Mouse (Mus musculus): Measurements from ENCODE around the gene Cyp3a59. TPM values are rescaled to one million over a fixed set of nuclear protein-coding genes. Genes with fewer than 3 reads are reported as not detected.

Cyp3a59 gene
- total RNA-seq, 1 experiment = not detected

Other genes with a start within 250 kb of the Cyp3a59 start
- gene Cyp3a11, start 199.3 kb upstream of the Cyp3a59 start, total RNA-seq (2012; rRNA removed) = not detected in 2 replicates
- not detected in 2 replicates for gene Cyp3a25, start 69.6 kb upstream of the Cyp3a59 start, total RNA-seq (2012; rRNA removed)
- not detected in 2 replicates for gene Gm5565, start 81.3 kb downstream of the Cyp3a59 start, total RNA-seq (2012; rRNA removed)
- not detected in 2 replicates for gene Gm6309, start 91.5 kb downstream of the Cyp3a59 start, total RNA-seq (2012; rRNA removed)
- gene 1700001J03Rik, start 106.0 kb downstream of the Cyp3a59 start, total RNA-seq (2012; rRNA removed) = not detected in 2 replicates
- gene Rnf6, start 142.3 kb downstream of the Cyp3a59 start, total RNA-seq (2012; rRNA removed) = 18.5 and 25.1 TPM in 2 replicates
- 61.7 and 63.9 TPM in 2 replicates for gene Cdk8, start 152.0 kb downstream of the Cyp3a59 start, total RNA-seq (2012; rRNA removed)